ENCODE assay signal across 1 mouse cellular context in genomic region chr3:88502641-88503504, GRCm38 (mm10).
A peak's percentile ranks its signal among the peaks of the same experiment; 100 is the strongest.
TF ChIP-seq lines count a peak whose summit lies in the region.

No protein-coding gene starts in this region.

TF ChIP-seq in MEL, 35 proteins besides CTCF, POLR2A, EP300 and RAD21 (continued from another document):
- peak; percentile 79 for TF ChIP-seq TCF12 (IDR thresholded peaks at IDR 0.05; ENCODE audit: low read depth, low read length)
- TF ChIP-seq E2F4 (IDR thresholded peaks at IDR 0.05; ENCODE audit: borderline replicate concordance, low read depth, low read length), result peak; percentile 70; the same call in 1 of the 2 replicates
- TF ChIP-seq TAL1 (IDR thresholded peaks at IDR 0.05; ENCODE audit: low read length), result no peak
- peak; percentile 19; the same call in 1 of the 2 replicates for TF ChIP-seq UBTF (IDR thresholded peaks at IDR 0.05; ENCODE audit: borderline replicate concordance, insufficient read depth, low read depth, low read length)
- no peak for TF ChIP-seq USF2 (IDR thresholded peaks at IDR 0.05; ENCODE audit: borderline replicate concordance in 1 of 2, insufficient read depth in 1 of 2, low read depth in 1 of 2, low read length in 2 of 2)
- TF ChIP-seq ETS1 (IDR thresholded peaks at IDR 0.05; ENCODE audit: low read depth, low read length), result peak; percentile 49; the same call in 1 of the 2 replicates
- peak; percentile 99 for TF ChIP-seq ZMIZ1 (IDR thresholded peaks at IDR 0.05; ENCODE audit: low read depth, low read length)
- TF ChIP-seq MEF2A (IDR thresholded peaks at IDR 0.05; ENCODE audit: extremely low read depth, insufficient replicate concordance, low read depth, low read length, poor library complexity, severe bottlenecking), result no peak
- TF ChIP-seq TBP (IDR thresholded peaks at IDR 0.05; ENCODE audit: low read depth, low read length), result peak; percentile 97
- TF ChIP-seq CHD2 (IDR thresholded peaks at IDR 0.05; ENCODE audit: low read length), result no peak
- no peak for TF ChIP-seq USF1 (IDR thresholded peaks at IDR 0.05; ENCODE audit: low read depth, low read length)
- TF ChIP-seq ZC3H11A (IDR thresholded peaks at IDR 0.05; ENCODE audit: low read depth, low read length), result no peak
- TF ChIP-seq MXI1 (IDR thresholded peaks at IDR 0.05; ENCODE audit: low read depth, low read length), result peak; percentile 94
- peak; percentile 93; the same call in 1 of the 2 replicates for TF ChIP-seq POLR2AphosphoS2 (IDR thresholded peaks at IDR 0.05; ENCODE audit: low read length)
- no peak for TF ChIP-seq BHLHE40 (IDR thresholded peaks at IDR 0.05; ENCODE audit: borderline replicate concordance, low read depth, low read length)
- no peak for TF ChIP-seq ELF1 (IDR thresholded peaks at IDR 0.05; ENCODE audit: low read depth, low read length)
- TF ChIP-seq GABPA (IDR thresholded peaks at IDR 0.05; ENCODE audit: low read depth, low read length), result no peak
- peak; percentile 94 for TF ChIP-seq POLR2AphosphoS5 (IDR thresholded peaks at IDR 0.05; ENCODE audit: borderline replicate concordance, low read depth, low read length)
- no peak for TF ChIP-seq RCOR1 (IDR thresholded peaks at IDR 0.05; ENCODE audit: low read depth, low read length)
- TF ChIP-seq SMC3 (IDR thresholded peaks at IDR 0.05; ENCODE audit: low read depth, low read length), result no peak
- no peak for TF ChIP-seq JUND (IDR thresholded peaks at IDR 0.05; ENCODE audit: low read depth, low read length)
- peak; percentile 48; the same call in 1 of the 2 replicates for TF ChIP-seq MAX (IDR thresholded peaks at IDR 0.05; ENCODE audit: low read length)
- TF ChIP-seq MAZ (IDR thresholded peaks at IDR 0.05; ENCODE audit: low read depth, low read length), result peak; percentile 92
- no peak for TF ChIP-seq CHD1 (IDR thresholded peaks at IDR 0.05; ENCODE audit: low read depth, low read length)
- no peak for TF ChIP-seq ZKSCAN1 (IDR thresholded peaks at IDR 0.05; ENCODE audit: low read depth, low read length)
